Mouse (Mus musculus): Measurements from ENCODE around the gene Ino80e.

- TF ChIP-seq CTCF (IDR thresholded peaks at IDR 0.05; ENCODE audit: low read depth, low read length) (no peak), POLR2A (IDR thresholded peaks at IDR 0.05; ENCODE audit: extremely low read depth, insufficient read depth, low read length) (peak; percentile 24; the same call in 1 of the 2 replicates)
Observed at GRCm38 (mm10) chr7:126898102-126898990, 36.2 kb upstream of the Ino80e start.

All from liver, adult 2 months (tissue).